Mouse (Mus musculus) naive thymus-derived CD4-positive, alpha-beta T cell, adult 5 months (primary cell): Measurements from ENCODE around the gene Gm10134. TPM values are rescaled to one million over a fixed set of nuclear protein-coding genes. Genes with fewer than 3 reads are reported as not detected.

ENCODE experiments used
- polyA plus RNA-seq: library from polyadenylated mRNA; unstranded; fragments of 100-300 nt; shearing (Covaris generic); gene quantifications from one replicate; pipeline ENCODE4 v1.2.1, GENCODE M21; 2017

Gm10134 gene
- not detected for polyA plus RNA-seq

GRCm38 (mm10) chr2:28505795-28506194 is at the start of gene Gm10134:
Gene Gm10134 (plus strand): TSS chr2:28506095.

GRCm38 (mm10) chr2:28465836-28466518 is 39.9 kb upstream of the Gm10134 start, which contains the start of gene 1700007K13Rik:
Gene 1700007K13Rik (minus strand): TSS chr2:28466332.

DNA sequence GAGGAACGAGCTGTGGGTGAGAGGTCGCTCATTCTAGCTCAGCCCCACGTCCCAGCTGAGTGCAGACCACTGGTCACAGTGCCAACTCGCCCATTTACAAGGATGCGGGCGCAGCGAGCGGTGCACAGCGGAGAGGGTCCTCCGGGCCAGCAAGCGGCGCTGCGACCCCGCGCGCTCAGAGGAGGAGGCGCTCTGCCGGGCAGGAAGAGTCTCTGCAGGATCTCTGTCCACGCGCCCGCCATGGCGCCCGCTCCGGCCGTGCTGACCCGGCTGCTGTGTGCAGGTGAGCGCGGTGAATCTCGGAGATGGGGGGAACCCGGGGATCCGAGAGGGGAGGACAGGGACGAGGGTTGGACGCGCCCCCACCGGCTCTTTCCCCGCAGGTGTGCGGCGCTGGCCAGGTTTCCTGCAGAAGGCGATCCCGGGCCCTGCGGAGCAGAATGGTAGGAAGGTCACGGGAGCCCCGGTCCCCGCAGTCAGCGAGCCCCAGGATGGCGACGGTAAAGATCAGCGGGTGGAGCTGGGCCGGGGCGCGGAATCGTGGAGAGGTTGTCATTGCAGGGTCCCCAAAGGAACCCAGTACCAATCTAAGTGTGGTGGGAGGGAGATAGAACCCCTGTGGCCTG is 37.9 kb upstream of the Gm10134 start, which contains the start of gene Mrps2:
TSS of gene Mrps2 (plus strand) at position 207 of the 626 bp plus-strand sequence.

DNA sequence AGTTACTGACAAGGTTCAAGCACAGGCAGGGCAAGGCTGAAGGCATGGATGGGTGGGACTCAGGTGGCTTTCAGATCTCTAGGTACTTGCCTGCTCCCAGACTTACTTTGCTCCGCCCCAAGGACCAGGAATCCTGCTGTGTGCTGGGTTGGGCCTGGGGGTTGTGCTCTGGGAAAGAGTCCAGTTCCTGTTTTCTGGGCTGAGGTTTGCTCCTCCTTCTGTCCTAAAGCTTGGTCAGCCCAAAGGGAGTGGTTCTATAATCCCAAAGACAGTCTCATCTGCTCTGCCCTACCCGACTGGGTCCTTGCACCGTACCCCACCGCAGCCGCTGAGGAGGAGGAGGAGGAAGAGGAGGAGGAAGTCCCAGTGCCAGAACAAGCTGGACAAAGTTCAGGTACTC is 9.2 kb upstream of the Gm10134 start, which contains the start of gene Gbgt1:
TSS of gene Gbgt1 (plus strand) at position 221 of the 400 bp plus-strand sequence.

GRCm38 (mm10) chr2:28512798-28513401 is 7.0 kb downstream of the Gm10134 start, which contains the start of gene Ralgds:
Gene Ralgds (plus strand): TSS chr2:28513125.

Other genes starting within 250 kb of the Gm10134 start
- gene Ppp1r26, start 59.3 kb upstream of the Gm10134 start, polyA plus RNA-seq: not detected
- gene 1700007K13Rik, start 39.8 kb upstream of the Gm10134 start, polyA plus RNA-seq: not detected
- gene Mrps2, start 38.0 kb upstream of the Gm10134 start, polyA plus RNA-seq: 12.6 TPM
- not detected for gene Gbgt1, start 9.2 kb upstream of the Gm10134 start, polyA plus RNA-seq
- gene Ralgds, start 7.0 kb downstream of the Gm10134 start, polyA plus RNA-seq: 14.4 TPM
- gene Cel, start 57.3 kb downstream of the Gm10134 start, polyA plus RNA-seq: not detected
- gene Gtf3c5, start 77.7 kb downstream of the Gm10134 start, polyA plus RNA-seq: 11.6 TPM
- not detected for gene Gfi1b, start 115.9 kb downstream of the Gm10134 start, polyA plus RNA-seq
- 54.9 TPM for gene Tsc1, start 135.1 kb downstream of the Gm10134 start, polyA plus RNA-seq
- gene Spaca9, start 193.6 kb downstream of the Gm10134 start, polyA plus RNA-seq: not detected
- not detected for gene Ak8, start 194.1 kb downstream of the Gm10134 start, polyA plus RNA-seq